Mouse (Mus musculus) hindlimb bud, embryonic 11.5 days (tissue): ENCODE measurements at regions not wholly inside any gene's neighbourhood (a gene's known extent, or its start where the extent isn't known, plus 50 kb on each side); places are given as distances from the start of the nearest gene placed in this dataset.

ENCODE experiments used
- DNase-seq: peaks from one replicate; pipeline ENCODE4 v3.0.0-alpha.2; 2012; ENCODE audit warnings: low read depth, low spot score; ENCODE audit errors: extremely low spot score

DNA sequence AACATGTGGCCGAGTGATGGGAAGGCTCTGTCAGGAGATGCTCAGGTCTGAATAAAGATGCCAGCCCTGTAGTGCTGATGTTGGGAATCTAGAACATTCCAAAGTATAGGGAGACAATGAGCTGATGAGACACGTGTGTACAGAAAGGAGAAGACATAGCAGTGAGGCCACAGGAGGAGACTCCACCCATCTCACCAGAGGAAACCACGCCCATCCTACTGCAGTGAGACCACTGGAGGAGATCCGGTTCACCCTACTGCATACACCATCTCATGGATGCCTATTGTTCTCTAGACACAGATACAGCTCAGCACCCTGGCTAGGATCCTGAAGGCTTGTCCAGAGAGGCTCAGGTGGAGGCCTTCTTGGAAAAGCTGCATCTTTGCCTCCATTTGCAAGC is 120.6 kb upstream of the Runx1 start:
- DNase-seq, result no peak

DNA sequence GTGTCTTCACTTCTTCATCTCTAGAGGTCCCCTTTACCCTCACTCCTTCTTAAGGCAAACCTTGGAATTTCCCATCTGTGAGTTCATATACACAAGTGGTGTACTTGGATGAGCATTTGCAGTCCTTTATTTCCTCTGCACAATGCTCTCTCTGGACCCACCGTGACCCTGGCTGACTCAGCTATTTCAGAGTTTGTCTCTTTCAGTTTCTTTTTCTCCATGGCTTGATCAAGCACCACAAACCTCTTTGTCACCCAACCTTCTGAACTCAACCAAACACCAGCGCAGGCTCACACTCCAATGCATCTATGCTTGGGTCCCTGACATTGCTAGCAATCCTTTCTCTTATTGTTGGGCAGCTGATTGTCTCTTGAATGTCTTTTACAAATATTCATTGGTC is 118.0 kb upstream of the Runx1 start:
- DNase-seq, result no peak

DNA sequence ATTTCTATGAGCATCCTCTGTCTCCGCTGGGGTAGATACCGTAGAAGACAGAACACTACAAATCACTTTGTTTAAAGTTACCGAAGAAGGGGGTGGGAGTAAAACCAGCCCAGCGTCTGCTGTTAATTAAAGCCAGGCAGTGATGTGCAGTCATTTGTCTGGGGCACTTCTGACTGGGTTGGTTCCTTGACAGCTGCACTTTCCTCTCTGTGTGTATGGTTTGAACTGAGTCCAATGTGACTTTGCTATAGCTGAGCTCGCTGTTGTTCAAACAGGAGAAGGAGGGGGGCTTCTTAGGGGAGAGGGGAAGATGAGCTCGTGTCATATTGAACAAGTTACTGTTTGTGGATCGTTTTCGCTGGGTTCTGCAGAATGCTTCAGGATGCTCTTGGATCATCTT is 113.7 kb upstream of the Runx1 start:
- DNase-seq, result no peak

- DNase-seq, result no peak
Measured at GRCm38 (mm10) chr16:92935848-92936535, 110.0 kb upstream of the Runx1 start.

DNA sequence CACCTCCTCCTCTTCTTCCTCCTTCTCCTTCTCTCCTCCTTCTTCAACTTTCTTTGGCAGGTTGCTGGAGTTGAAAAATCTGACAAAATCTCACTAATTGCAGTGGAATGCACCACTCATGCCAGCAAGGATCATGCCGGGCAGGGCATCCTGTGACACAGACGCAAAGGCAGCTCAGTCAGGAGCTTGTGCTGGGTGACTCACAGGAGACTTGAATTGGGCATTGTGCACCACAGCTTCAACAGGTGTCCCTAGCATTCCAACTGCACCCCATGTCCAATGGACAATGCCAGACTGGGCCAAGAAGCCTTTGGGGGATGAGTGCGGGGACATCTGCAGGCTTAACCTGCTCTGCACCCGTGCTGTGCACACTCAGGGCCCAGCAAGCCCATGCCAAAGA is 104.2 kb upstream of the Runx1 start:
- DNase-seq, result no peak

GRCm38 (mm10) chr16:92928201-92928600 is 102.3 kb upstream of the Runx1 start:
- DNase-seq, result no peak

- DNase-seq, result no peak
Measured at GRCm38 (mm10) chr16:92927662-92928061, 101.7 kb upstream of the Runx1 start.

GRCm38 (mm10) chr16:92926853-92927252 is 100.9 kb upstream of the Runx1 start:
- DNase-seq, result no peak

- DNase-seq, result no peak
Measured at GRCm38 (mm10) chr16:92920947-92921346, 95.0 kb upstream of the Runx1 start.

DNA sequence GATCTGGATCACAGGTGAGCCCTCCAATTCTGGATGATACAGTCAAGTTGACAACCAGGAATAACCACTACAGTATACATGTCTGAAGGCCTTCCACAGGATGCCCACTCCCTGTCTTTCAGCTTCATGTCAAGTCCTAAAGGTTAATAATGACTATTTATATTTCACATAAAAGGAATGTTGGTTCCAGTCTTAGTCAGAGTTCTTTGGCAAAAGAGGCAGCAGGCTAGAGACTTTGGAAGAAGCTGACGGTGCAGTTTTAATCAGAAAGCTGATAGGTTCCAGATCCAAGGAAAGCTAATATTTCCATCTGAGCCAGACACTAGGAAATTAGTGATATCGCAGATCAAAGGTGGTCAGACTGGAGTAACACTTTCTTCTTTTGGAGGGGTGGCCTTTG is 91.4 kb upstream of the Runx1 start:
- no peak for DNase-seq

GRCm38 (mm10) chr16:92915651-92916050 is 89.7 kb upstream of the Runx1 start:
- no peak for DNase-seq

DNA sequence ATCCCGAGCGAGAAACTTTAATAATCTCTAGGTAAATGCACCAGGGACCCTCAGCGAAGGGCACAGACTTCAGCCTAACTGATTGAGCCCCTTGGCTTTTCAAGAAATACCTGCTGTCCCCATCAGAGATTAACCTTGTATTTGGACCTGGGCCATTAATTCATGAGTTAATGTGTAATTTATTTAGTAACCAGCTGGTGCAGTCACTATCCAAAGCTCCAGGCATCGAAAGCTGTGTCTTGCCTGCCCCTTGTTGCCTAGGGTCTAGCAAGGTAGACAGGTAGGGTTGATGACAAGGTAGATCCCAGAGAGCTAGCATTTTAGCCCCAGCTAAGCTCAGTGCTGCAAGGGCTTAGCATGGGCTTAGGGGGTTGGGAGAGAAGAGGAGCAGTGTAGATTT is 80.9 kb upstream of the Runx1 start:
- DNase-seq, result no peak

GRCm38 (mm10) chr16:92905626-92906025 is 79.7 kb upstream of the Runx1 start:
- no peak for DNase-seq

GRCm38 (mm10) chr16:92903892-92904473 is 78.0 kb upstream of the Runx1 start:
- no peak for DNase-seq

DNA sequence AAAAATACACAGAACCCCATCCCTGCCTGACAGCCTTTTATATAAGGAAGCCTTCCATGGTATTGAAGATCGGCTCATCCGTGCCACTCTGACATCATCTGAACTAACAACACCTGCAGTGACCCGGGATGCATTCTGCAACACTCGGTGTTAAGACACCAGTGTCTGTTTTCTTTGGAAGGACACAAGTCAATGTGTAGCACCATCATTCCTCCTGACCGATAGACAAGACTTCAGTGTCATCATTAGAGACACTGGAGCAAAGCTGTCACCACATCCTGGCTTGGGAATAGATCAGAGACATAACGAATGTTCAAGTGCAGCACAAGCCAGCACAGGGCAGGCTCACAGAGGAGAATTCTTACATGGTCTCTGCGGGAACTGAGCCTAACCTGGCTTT is 77.5 kb upstream of the Runx1 start:
- DNase-seq, result no peak

GRCm38 (mm10) chr16:92899704-92900103 is 73.8 kb upstream of the Runx1 start:
- DNase-seq, result no peak

- no peak for DNase-seq
Measured at GRCm38 (mm10) chr16:92891741-92892140, 65.8 kb upstream of the Runx1 start.

DNA sequence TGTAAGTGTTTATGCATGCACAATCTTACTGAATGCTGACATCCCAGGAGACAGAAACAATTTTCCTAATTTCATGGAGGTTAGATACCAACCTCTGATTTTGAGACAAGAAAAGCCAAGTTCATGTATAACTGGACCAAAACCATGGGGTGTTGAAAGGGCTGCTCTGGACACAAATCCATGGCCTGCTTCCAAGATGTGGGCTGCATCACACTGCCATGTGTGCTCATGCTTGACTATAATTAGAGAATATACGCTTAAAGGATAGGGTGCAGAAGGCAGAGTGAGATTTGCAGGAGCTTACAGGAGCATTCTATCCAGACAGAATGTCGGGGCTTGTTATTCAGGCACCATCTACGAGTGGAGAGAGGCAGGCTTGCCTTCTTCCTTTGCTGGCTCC is 64.8 kb upstream of the Runx1 start:
- DNase-seq, result no peak

GRCm38 (mm10) chr16:92889537-92889936 is 63.6 kb upstream of the Runx1 start:
- DNase-seq, result no peak

GRCm38 (mm10) chr16:92886226-92886625 is 60.3 kb upstream of the Runx1 start:
- no peak for DNase-seq

GRCm38 (mm10) chr16:92883821-92884272 is 57.9 kb upstream of the Runx1 start:
- peak; percentile 44 for DNase-seq

GRCm38 (mm10) chr16:92880356-92881043 is 54.6 kb upstream of the Runx1 start:
- no peak for DNase-seq
